Mouse (Mus musculus) fibroblast of lung, adult 2 months (primary cell): Measurements from ENCODE around the gene Slc7a15.
"Not testable (repeated sequence)": the region's sequence is repeated elsewhere in the genome, so short reads cannot be mapped to it uniquely, and the experiment has no call there.

Experiments used
- DNase-seq: peaks from one replicate; pipeline ENCODE4 v3.0.0-alpha.2; 2011; ENCODE audit warnings: low read depth

The Slc7a15 gene

GRCm38 (mm10) chr12:8559876-8560275 is 39.0 kb downstream of the Slc7a15 start:
- not testable (repeated sequence) for DNase-seq

GRCm38 (mm10) chr12:8556189-8556588 is 42.7 kb downstream of the Slc7a15 start:
- no peak for DNase-seq

GRCm38 (mm10) chr12:8555419-8555818 is 43.4 kb downstream of the Slc7a15 start:
- no peak for DNase-seq

GRCm38 (mm10) chr12:8547357-8547756 is 51.5 kb downstream of the Slc7a15 start:
- peak; percentile 71 for DNase-seq

- no peak for DNase-seq
Measured at GRCm38 (mm10) chr12:8546801-8547200, 52.1 kb downstream of the Slc7a15 start.

- no peak for DNase-seq
Measured at GRCm38 (mm10) chr12:8545066-8545610, 53.7 kb downstream of the Slc7a15 start.

GRCm38 (mm10) chr12:8542371-8542770 is 56.5 kb downstream of the Slc7a15 start:
- DNase-seq = no peak

- DNase-seq = no peak
Measured at GRCm38 (mm10) chr12:8539471-8539870, 59.4 kb downstream of the Slc7a15 start.

GRCm38 (mm10) chr12:8537291-8537690 is 61.6 kb downstream of the Slc7a15 start:
- DNase-seq = no peak

- DNase-seq = no peak
Measured at GRCm38 (mm10) chr12:8536221-8536965, 62.5 kb downstream of the Slc7a15 start.

GRCm38 (mm10) chr12:8535596-8535995 is 63.3 kb downstream of the Slc7a15 start:
- DNase-seq = no peak

- DNase-seq = no peak
Measured at GRCm38 (mm10) chr12:8534915-8535314, 64.0 kb downstream of the Slc7a15 start.

- no peak for DNase-seq
Measured at GRCm38 (mm10) chr12:8527770-8528169, 71.1 kb downstream of the Slc7a15 start.

- no peak for DNase-seq
Measured at GRCm38 (mm10) chr12:8527175-8527574, 71.7 kb downstream of the Slc7a15 start.

- no peak for DNase-seq
Measured at GRCm38 (mm10) chr12:8524062-8524461, 74.8 kb downstream of the Slc7a15 start.

GRCm38 (mm10) chr12:8522711-8523110 is 76.2 kb downstream of the Slc7a15 start:
- DNase-seq = no peak

- DNase-seq = peak; percentile 51
Measured at GRCm38 (mm10) chr12:8521375-8522047, 77.4 kb downstream of the Slc7a15 start.

- DNase-seq = no peak
Measured at GRCm38 (mm10) chr12:8519431-8520160, 79.3 kb downstream of the Slc7a15 start.

GRCm38 (mm10) chr12:8511037-8511882 is 87.6 kb downstream of the Slc7a15 start:
- DNase-seq = no peak

GRCm38 (mm10) chr12:8510317-8510988 is 88.4 kb downstream of the Slc7a15 start:
- DNase-seq = no peak

- DNase-seq = peak; percentile 45
Measured at GRCm38 (mm10) chr12:8509693-8510092, 89.2 kb downstream of the Slc7a15 start.
